Mouse (Mus musculus): ENCODE measurements at regions not wholly inside any gene's neighbourhood (a gene's known extent, or its start where the extent isn't known, plus 50 kb on each side); places are given as distances from the start of the nearest gene placed in this dataset.

- POLR2A ChIA-PET = interaction anchor here in 1 of 4 experiments (0.6 kb wide), 1 partner anchor 81 kb away, joined by 3 read pairs; no protein-coding TSS in a partner anchor
- CTCF ChIA-PET = interaction anchor here in 1 of 4 experiments (0.6 kb wide), 1 partner anchor 677 kb away, joined by 3 read pairs; no protein-coding TSS in a partner anchor
These were observed 240.2 kb upstream of the Zfp462 start for GRCm38 (mm10) chr4:54704696-54705095.

- POLR2A ChIA-PET = no interaction called here
- CTCF ChIA-PET = no interaction called here
These were observed 235.1 kb upstream of the Zfp462 start for GRCm38 (mm10) chr4:54709751-54710150.

- ChIA-PET CTCF (interaction anchor here in 1 of 4 experiments (0.5 kb wide), 1 partner anchor 11 kb away, joined by 3 read pairs; no protein-coding TSS in a partner anchor), POLR2A (no interaction called here)
These were observed 231.9 kb upstream of the Zfp462 start for GRCm38 (mm10) chr4:54712929-54713328.

- ChIA-PET CTCF (no interaction called here), POLR2A (no interaction called here)
These were observed 230.1 kb upstream of the Zfp462 start for GRCm38 (mm10) chr4:54714612-54715342.

GRCm38 (mm10) chr4:54718083-54718482 lies 226.8 kb upstream of the Zfp462 start:
- ChIA-PET POLR2A (no interaction called here), CTCF (no interaction called here)

GRCm38 (mm10) chr4:54739001-54739400 lies 205.8 kb upstream of the Zfp462 start:
- CTCF ChIA-PET = no interaction called here
- POLR2A ChIA-PET = interaction anchor here in 1 of 4 experiments (0.7 kb wide), 1 partner anchor 56 kb away, joined by 5 read pairs; no protein-coding TSS in a partner anchor

- ChIA-PET POLR2A (no interaction called here), CTCF (no interaction called here)
These were observed 193.4 kb upstream of the Zfp462 start for GRCm38 (mm10) chr4:54751458-54751857.

GRCm38 (mm10) chr4:54756441-54756840 lies 188.4 kb upstream of the Zfp462 start:
- ChIA-PET POLR2A (no interaction called here), CTCF (interaction anchor here in 1 of 4 experiments (0.7 kb wide), 1 partner anchor 30 kb away, joined by 3 read pairs; no protein-coding TSS in a partner anchor)

GRCm38 (mm10) chr4:54757715-54758500 lies 186.9 kb upstream of the Zfp462 start:
- POLR2A ChIA-PET = interaction anchor here in 1 of 4 experiments (0.6 to 1.0 kb wide), 5 partner anchors 10 to 779 kb away, joined by 3 to 4 read pairs (median 3); no protein-coding TSS in a partner anchor
- CTCF ChIA-PET = interaction anchor here in 3 of 4 experiments (0.6 to 0.9 kb wide), 6 partner anchors 8 to 1576 kb away, joined by 3 to 6 read pairs (median 4); no protein-coding TSS in a partner anchor

GRCm38 (mm10) chr4:54758501-54758829 lies 186.4 kb upstream of the Zfp462 start:
- POLR2A ChIA-PET = interaction anchor here in 2 of 4 experiments (0.7 to 1.0 kb wide), 5 partner anchors 205 to 779 kb away, joined by 3 to 5 read pairs (median 3); no protein-coding TSS in a partner anchor

GRCm38 (mm10) chr4:54761257-54761656 lies 183.6 kb upstream of the Zfp462 start:
- ChIA-PET CTCF (no interaction called here), POLR2A (no interaction called here)

More at GRCm38 (mm10) chr4:54758501-54758829, 186.4 kb upstream of the Zfp462 start:
- CTCF ChIA-PET = interaction anchor here in 3 of 4 experiments (0.6 to 0.9 kb wide), 7 partner anchors 8 to 1576 kb away, joined by 3 to 6 read pairs (median 3); no protein-coding TSS in a partner anchor

GRCm38 (mm10) chr4:54765045-54765444 lies 179.8 kb upstream of the Zfp462 start:
- CTCF ChIA-PET = no interaction called here
- POLR2A ChIA-PET = interaction anchor here in 1 of 4 experiments (0.6 kb wide), 1 partner anchor 649 kb away, joined by 4 read pairs; no protein-coding TSS in a partner anchor

- ChIA-PET CTCF (no interaction called here), POLR2A (interaction anchor here in 1 of 4 experiments (0.7 kb wide), 2 partner anchors 10 to 457 kb away, joined by 3 to 5 read pairs; no protein-coding TSS in a partner anchor)
These were observed 177.2 kb upstream of the Zfp462 start for GRCm38 (mm10) chr4:54767506-54768200.

GRCm38 (mm10) chr4:54768836-54769235 lies 176.0 kb upstream of the Zfp462 start:
- ChIA-PET POLR2A (no interaction called here), CTCF (no interaction called here)

- ChIA-PET POLR2A (no interaction called here), CTCF (no interaction called here)
These were observed 170.8 kb upstream of the Zfp462 start for GRCm38 (mm10) chr4:54774066-54774465.

- POLR2A ChIA-PET = no interaction called here
- CTCF ChIA-PET = no interaction called here
These were observed 170.1 kb upstream of the Zfp462 start for GRCm38 (mm10) chr4:54774717-54775116.

GRCm38 (mm10) chr4:54780511-54780910 lies 164.3 kb upstream of the Zfp462 start:
- POLR2A ChIA-PET = interaction anchor here in 1 of 4 experiments (0.7 kb wide), 1 partner anchor 602 kb away, joined by 3 read pairs; no protein-coding TSS in a partner anchor
- CTCF ChIA-PET = no interaction called here

GRCm38 (mm10) chr4:54791217-54791742 lies 153.6 kb upstream of the Zfp462 start:
- POLR2A ChIA-PET = no interaction called here
- CTCF ChIA-PET = no interaction called here

- ChIA-PET CTCF (no interaction called here), POLR2A (interaction anchor here in 1 of 4 experiments (0.6 kb wide), 1 partner anchor 372 kb away, joined by 4 read pairs; no protein-coding TSS in a partner anchor)
These were observed 151.0 kb upstream of the Zfp462 start for GRCm38 (mm10) chr4:54793857-54794256.

All from embryonic stem cell, embryonic (primary cell).